Mouse (Mus musculus) CH12.LX (cell line): ENCODE results near the gene Loxl3. TPM values are rescaled to one million over a fixed set of nuclear protein-coding genes. Genes with fewer than 3 reads are reported as not detected.

ENCODE experiments used
- DNase-seq: peaks from one replicate; pipeline ENCODE4 v3.0.0-alpha.2; 2013; ENCODE audit errors: extremely low read depth
- H3K27ac ChIP-seq: 2 replicates; pipeline ENCODE4 v1.5.1; 2012; ENCODE audit warnings: low read depth, mild to moderate bottlenecking, control low read depth, moderate library complexity; ENCODE audit not compliant: insufficient read depth
- H3K27me3 ChIP-seq: replicated peaks from 2 replicates; pipeline ENCODE3; 2012; ENCODE audit warnings: inconsistent platforms
- H3K36me3 ChIP-seq, 2 experiments: replicated peaks in 1 of 2; 2 replicates each; pipeline versions ENCODE3 to v1.6.1; 2012; ENCODE audit warnings: inconsistent platforms in 1 of 2, low read length in 1 of 2, mild to moderate bottlenecking in 1 of 2, mixed read lengths in 1 of 2, moderate library complexity in 1 of 2; ENCODE audit not compliant: control insufficient read depth in 1 of 2, insufficient read depth in 1 of 2
- H3K4me1 ChIP-seq, 2 experiments: 2 replicates each; pipeline ENCODE4 v1.6.1; 2012; ENCODE audit warnings: inconsistent platforms in 1 of 2, moderate library complexity in 1 of 2; ENCODE audit not compliant: insufficient read depth in 2 of 2, control insufficient read depth in 1 of 2
- H3K4me2 ChIP-seq: 2 replicates; pipeline ENCODE4 v1.6.1; 2012; ENCODE audit warnings: low read depth, mild to moderate bottlenecking, control low read depth; ENCODE audit not compliant: poor library complexity, insufficient read depth, severe bottlenecking
- H3K4me3 ChIP-seq, 3 experiments: fragments of 150-350 bp in 1 of 3; sonication (generic) in 1 of 3; replicated peaks in 1 of 3; 2 replicates each; pipeline versions ENCODE3 to v1.5.1; 2011 to 2012; ENCODE audit warnings: low read depth in 2 of 3, low read length in 2 of 3, mild to moderate bottlenecking in 2 of 3, moderate library complexity in 2 of 3, control low read depth in 1 of 3, improper control_type of control experiment in 1 of 3, inconsistent platforms in 1 of 3, mixed read lengths in 1 of 3; ENCODE audit not compliant: poor library complexity in 1 of 3
- H3K79me2 ChIP-seq: replicated peaks from 2 replicates; pipeline ENCODE4 v1.6.1; 2012; ENCODE audit warnings: mild to moderate bottlenecking, moderate library complexity; ENCODE audit not compliant: control insufficient read depth, poor library complexity, insufficient read depth, severe bottlenecking; ENCODE audit errors: extremely low read depth
- H3K9ac ChIP-seq: 2 replicates; pipeline ENCODE4 v1.6.1; 2012; ENCODE audit warnings: low read depth, mild to moderate bottlenecking, control low read depth, moderate library complexity; ENCODE audit not compliant: insufficient read depth
- H3K9me3 ChIP-seq: replicated peaks from 2 replicates; pipeline ENCODE3; 2012; ENCODE audit warnings: low read length, inconsistent platforms, mixed read lengths
- BHLHE40 ChIP-seq: IDR thresholded peaks from 2 replicates; pipeline ENCODE4 v1.6.1; 2011; ENCODE audit warnings: mild to moderate bottlenecking, low read depth, low read length, improper control_type of control experiment
- CHD2 ChIP-seq: IDR thresholded peaks from 2 replicates; pipeline ENCODE4 v1.6.1; 2011; ENCODE audit warnings: low read length, improper control_type of control experiment
- CTCF ChIP-seq, 2 experiments: IDR thresholded peaks in 1 of 2; conservative IDR thresholded peaks in 1 of 2; 2 replicates each; pipeline ENCODE4 v1.5.1; 2011 to 2012; ENCODE audit warnings: low read depth in 2 of 2, low read length in 2 of 2, improper control_type of control experiment in 1 of 2, inconsistent platforms in 1 of 2, mild to moderate bottlenecking in 1 of 2, moderate library complexity in 1 of 2
- ELF1 ChIP-seq: IDR thresholded peaks from 2 replicates; pipeline ENCODE4 v1.6.1; 2014; ENCODE audit warnings: low read depth, mild to moderate bottlenecking, inconsistent platforms, low read length, improper control_type of control experiment
- GABPA ChIP-seq: IDR thresholded peaks from 2 replicates; pipeline ENCODE4 v1.6.1; 2012; ENCODE audit warnings: low read depth, low read length, improper control_type of control experiment, inconsistent platforms; ENCODE audit not compliant: insufficient replicate concordance
- HCFC1 ChIP-seq: IDR thresholded peaks from 2 replicates; pipeline ENCODE4 v1.6.1; 2012; ENCODE audit warnings: low read depth, mild to moderate bottlenecking, inconsistent platforms, low read length, improper control_type of control experiment
- JUND ChIP-seq: conservative IDR thresholded peaks from 2 replicates; pipeline ENCODE4 v1.6.1; 2011; ENCODE audit warnings: low read depth, low read length, improper control_type of control experiment
- MAFK ChIP-seq: IDR thresholded peaks from 2 replicates; pipeline ENCODE4 v1.6.1; 2011; ENCODE audit warnings: low read length, improper control_type of control experiment; ENCODE audit not compliant: insufficient replicate concordance
- MAX ChIP-seq: IDR thresholded peaks from 2 replicates; pipeline ENCODE4 v1.6.1; 2011; ENCODE audit warnings: low read length, improper control_type of control experiment
- NELFE ChIP-seq: IDR thresholded peaks from 2 replicates; pipeline ENCODE4 v1.6.1; 2011; ENCODE audit warnings: low read depth, low read length, improper control_type of control experiment
- NRF1 ChIP-seq: IDR thresholded peaks from 2 replicates; pipeline ENCODE4 v1.6.1; 2014; ENCODE audit warnings: low read depth, mild to moderate bottlenecking, inconsistent platforms, low read length, improper control_type of control experiment, moderate library complexity
- PAX5 ChIP-seq: IDR thresholded peaks from 2 replicates; pipeline ENCODE4 v1.6.1; 2012; ENCODE audit warnings: low read length, inconsistent platforms, mixed read lengths
- POLR2A ChIP-seq: IDR thresholded peaks from 2 replicates; pipeline ENCODE4 v1.6.1; 2011; ENCODE audit warnings: low read depth, mild to moderate bottlenecking, improper control_type of control experiment, low read length
- RCOR1 ChIP-seq: conservative IDR thresholded peaks from 2 replicates; pipeline ENCODE4 v1.6.1; 2012; ENCODE audit warnings: low read depth, mild to moderate bottlenecking, inconsistent platforms, low read length, improper control_type of control experiment
- SIN3A ChIP-seq: IDR thresholded peaks from 2 replicates; pipeline ENCODE4 v1.6.1; 2012; ENCODE audit warnings: low read length, improper control_type of control experiment, inconsistent platforms
- UBTF ChIP-seq: IDR thresholded peaks from 2 replicates; pipeline ENCODE4 v1.6.1; 2012; ENCODE audit warnings: low read depth, mild to moderate bottlenecking, inconsistent platforms, low read length, improper control_type of control experiment, moderate library complexity
- ZNF384 ChIP-seq: IDR thresholded peaks from 2 replicates; pipeline ENCODE4 v1.6.1; 2012; ENCODE audit warnings: low read depth, low read length, improper control_type of control experiment, inconsistent platforms
- dilution Hi-C: fragments of 300-500 bp; cut with MboI; formaldehyde crosslinking; loops from 2 replicates; pipeline ENCODE4 v1.14.3; 2020; ENCODE audit warnings: low sequenced_read_pairs; ENCODE audit not compliant: extremely low pct_unique_long_range_greater_than_20kb, extremely low pct_ligation_motif_present
- in situ Hi-C: fragments of 300-500 bp; cut with MboI; formaldehyde crosslinking; loops from 3 replicates; pipeline ENCODE4 v1.14.3; 2019; ENCODE audit warnings: low sequenced_read_pairs, low pct_ligation_motif_present, low pct_unique_long_range_greater_than_20kb, mixed read lengths
- polyA plus RNA-seq: library from polyadenylated mRNA; unstranded; fragments of >175 nt; gene quantifications from 2 replicates; pipeline ENCODE4 v1.2.1, GENCODE M21; 2012; ENCODE audit warnings: low read depth; ENCODE audit not compliant: insufficient read length
- total RNA-seq, 2 experiments: library from RNA; depleted of rRNA; stranded (reverse); fragments of 300-350 nt in 1 of 2; fragments of >200 nt in 1 of 2; gene quantifications; 2 replicates each; pipeline ENCODE4 v1.2.3; 2012 to 2014

Loxl3 gene
- 0.93 and 1.0 TPM in 2 replicates for total RNA-seq (2012; rRNA removed)
- 0.05 TPM in 1 of 2 replicates, not detected in the other for total RNA-seq (2014; rRNA removed)
- polyA plus RNA-seq: 0.74 and 1.0 TPM in 2 replicates

DNA sequence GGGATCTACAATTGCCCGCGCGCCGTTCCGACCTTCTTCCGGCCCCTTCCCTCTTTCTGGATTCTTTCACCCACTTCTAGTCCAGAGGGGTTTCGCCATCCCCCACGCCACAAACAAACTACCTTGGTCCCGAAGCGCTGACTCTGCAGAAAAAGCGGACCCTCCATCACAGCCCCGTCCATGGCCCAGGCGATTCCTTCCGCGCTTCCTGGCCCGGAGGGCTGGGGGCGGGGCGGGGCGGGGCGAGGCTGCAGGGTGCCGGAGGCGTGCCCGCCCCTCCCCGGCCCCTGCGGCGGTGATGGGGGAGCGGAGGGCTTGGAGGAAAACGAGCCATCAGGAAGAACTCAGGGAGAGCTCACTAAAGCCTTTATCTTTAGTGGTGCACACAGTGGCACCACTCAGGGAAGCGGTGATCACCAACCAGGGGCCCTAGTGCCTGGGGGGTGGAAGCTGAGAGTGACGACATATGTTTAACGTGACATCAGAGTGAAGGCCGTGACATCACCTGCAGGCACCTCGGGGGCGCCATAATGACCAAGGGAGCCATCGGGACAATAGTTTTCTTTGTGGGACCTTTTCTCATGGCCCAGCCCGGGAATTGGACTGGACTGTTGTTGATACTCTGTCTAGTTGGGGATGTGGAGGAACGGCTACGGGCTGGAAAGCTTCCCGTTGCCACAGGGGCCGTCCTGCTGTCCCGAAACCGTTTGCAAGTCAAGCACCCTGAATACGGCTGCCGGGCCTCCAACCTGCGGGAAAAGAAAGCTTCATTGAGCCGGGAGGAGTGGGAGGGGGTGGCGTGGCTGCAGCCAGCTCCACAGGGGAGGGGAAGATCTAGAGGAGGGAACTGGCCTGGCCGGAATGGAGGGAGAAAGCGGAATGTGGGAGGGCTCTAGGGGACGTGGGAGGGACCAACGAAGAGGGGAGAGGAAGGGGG is at the start of gene Loxl3, which contains the start of gene Dok1:
Gene Loxl3 (plus strand): TSS at position 925 of the 937 bp plus-strand sequence.
Gene Dok1 (minus strand): TSS at position 223 of the 937 bp plus-strand sequence.
- H3K27ac ChIP-seq: no peak within 1 kb of the TSS
- peak within 1 kb of the TSS; percentile 64 to 90 (median 80) for H3K4me3 ChIP-seq
- TF ChIP-seq POLR2A (peak; percentile 73; the same call in 1 of the 2 replicates), JUND (no peak), HCFC1 (peak; percentile 22), CHD2 (peak; percentile 30; the same call in 1 of the 2 replicates), MAFK (peak; percentile 94), GABPA (peak; percentile 86), MAX (no peak), BHLHE40 (peak; percentile 34; the same call in 1 of the 2 replicates), UBTF (no peak), ELF1 (peak; percentile 74), CTCF (conservative IDR thresholded peaks at IDR 0.05 in 1 of 2, IDR thresholded peaks at IDR 0.05 in 1 of 2; ENCODE audit: low read depth in 2 of 2, low read length in 2 of 2) (no peak), SIN3A (peak; percentile 70; the same call in 1 of the 2 replicates), NRF1 (no peak)
- TF ChIP-seq, all 38 proteins: peak for 8
- Histone ChIP-seq H3K79me2 (peaks cover 3% of the 10 kb centered on the region), H3K36me3 (peaks cover 13 to 35% of the 10 kb centered on the region in 2 experiments), H3K27me3 (peaks cover 8% of the 10 kb centered on the region), H3K4me2 (peak within 1 kb of the TSS; percentile 77), H3K9me3 (no peaks in the 10 kb centered on the region), H3K4me1 (peaks cover 12 to 53% of the 10 kb centered on the region in 2 experiments), H3K9ac (peak within 1 kb of the TSS; percentile 74)
- in situ Hi-C loops (no loop called here), dilution Hi-C loops (no loop called here)
- DNase-seq: no peak

DNA sequence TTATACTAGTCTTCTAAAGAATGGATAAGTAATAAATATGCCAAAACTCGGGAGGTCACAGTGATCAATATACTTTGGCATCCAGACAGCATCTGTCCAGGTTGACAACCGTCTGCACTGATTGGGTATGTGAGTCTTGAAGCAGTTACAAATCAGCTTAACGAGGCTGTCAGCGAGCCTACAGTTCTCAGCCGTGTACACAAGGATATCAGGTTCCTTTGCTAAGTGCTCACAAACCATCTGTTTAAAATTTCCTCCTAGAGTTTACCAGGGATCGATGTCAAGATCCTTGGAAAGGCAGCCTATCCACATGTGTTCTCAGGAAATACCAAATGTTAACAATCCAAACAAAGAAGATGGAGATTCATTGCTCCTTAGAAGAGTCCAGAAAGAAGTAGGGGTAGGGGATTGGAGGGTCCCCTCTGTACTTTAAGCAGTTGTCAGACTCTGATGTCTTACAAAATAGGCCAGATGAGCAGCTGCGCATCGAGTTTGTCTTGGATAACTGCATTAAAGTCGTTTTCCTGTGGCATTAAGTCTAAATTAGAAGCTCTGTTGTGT is 46.5 kb upstream of the Loxl3 start:
- Histone ChIP-seq H3K4me2 (no peak overlapping the region), H3K36me3 (no peaks in the 10 kb centered on the region), H3K27ac (no peak overlapping the region), H3K4me1 (peaks cover 0 to 17% of the 10 kb centered on the region in 2 experiments; a peak in 2 of 4 replicates), H3K4me3 (no peak overlapping the region), H3K27me3 (no peaks in the 10 kb centered on the region), H3K79me2 (no peaks in the 10 kb centered on the region), H3K9ac (no peak overlapping the region), H3K9me3 (no peaks in the 10 kb centered on the region)
- TF ChIP-seq NELFE (no peak), CHD2 (no peak), PAX5 (no peak), MAX (no peak), RCOR1 (no peak), ZNF384 (no peak), UBTF (no peak)
- in situ Hi-C loops: loop anchor here (25.0 kb wide), 1 partner anchor 300 kb away; no protein-coding TSS in a partner anchor
- DNase-seq: no peak
- dilution Hi-C loops: no loop called here
